Mouse (Mus musculus) duodenum, adult 2 months (tissue): ENCODE data around the gene Gm9945. TPM values are rescaled to one million over a fixed set of nuclear protein-coding genes. Genes with fewer than 3 reads are reported as not detected.

Source experiments
- polyA plus RNA-seq: library from polyadenylated mRNA; depleted of rRNA; stranded (reverse); fragments of >200 nt; gene quantifications from 2 replicates; pipeline ENCODE4 v1.2.3, GENCODE M21; 2012; ENCODE audit warnings: low replicate concordance; rRNA removed

Gm9945 gene
- polyA plus RNA-seq, result not detected in 2 replicates

GRCm38 (mm10) chr11:53479783-53480301, at the start of gene Gm9945, which contains the start of gene Sowaha:
TSS of gene Gm9945 (plus strand) at chr11:53480166.
TSS of gene Sowaha (minus strand) at chr11:53480274.

GRCm38 (mm10) chr11:53430670-53431346, 49.2 kb upstream of the Gm9945 start, which contains the start of the genes Uqcrq and Gdf9:
TSS of gene Uqcrq (minus strand) at chr11:53430831.
TSS of gene Gdf9 (plus strand) at chr11:53431023.

GRCm38 (mm10) chr11:53456474-53457371, 23.2 kb upstream of the Gm9945 start, which contains the start of the genes Gm10447 and Shroom1:
TSS of gene Gm10447 (minus strand) at chr11:53457110.
TSS of gene Shroom1 (plus strand) at chr11:53457205.

GRCm38 (mm10) chr11:53469968-53470695, 9.8 kb upstream of the Gm9945 start, which contains the start of gene Gm9837:
TSS of gene Gm9837 (minus strand) at chr11:53470479.

GRCm38 (mm10) chr11:53519207-53520121, 39.5 kb downstream of the Gm9945 start, which contains the start of gene Sept8:
TSS of gene Sept8 (plus strand) at chr11:53519257.

Other genes starting within 250 kb of the Gm9945 start
- gene Hspa4, start 179.7 kb upstream of the Gm9945 start, polyA plus RNA-seq, result 21.1 and 23.7 TPM in 2 replicates
- gene Zcchc10, start 155.5 kb upstream of the Gm9945 start, polyA plus RNA-seq, result 2.9 and 3.1 TPM in 2 replicates
- gene Aff4, start 129.3 kb upstream of the Gm9945 start, polyA plus RNA-seq, result 2.2 and 2.9 TPM in 2 replicates
- gene Leap2, start 57.0 kb upstream of the Gm9945 start, polyA plus RNA-seq, result 68.8 and 208 TPM in 2 replicates
- 990 and 1,353 TPM in 2 replicates for gene Uqcrq, start 49.3 kb upstream of the Gm9945 start, polyA plus RNA-seq
- gene Gdf9, start 49.1 kb upstream of the Gm9945 start, polyA plus RNA-seq, result 0.57 and 1.0 TPM in 2 replicates
- 0.06 and 0.16 TPM in 2 replicates for gene Gm10447, start 23.1 kb upstream of the Gm9945 start, polyA plus RNA-seq
- gene Shroom1, start 23.0 kb upstream of the Gm9945 start, polyA plus RNA-seq, result 4.0 and 5.3 TPM in 2 replicates
- gene Gm9837, start 9.7 kb upstream of the Gm9945 start, polyA plus RNA-seq, result not detected in 2 replicates
- 10.5 and 34.0 TPM in 2 replicates for gene Sowaha, start 108 bp downstream of the Gm9945 start, polyA plus RNA-seq
- 5.4 and 13.0 TPM in 2 replicates for gene Sept8, start 39.1 kb downstream of the Gm9945 start, polyA plus RNA-seq
- 0.30 and 0.69 TPM in 2 replicates for gene Kif3a, start 87.2 kb downstream of the Gm9945 start, polyA plus RNA-seq
- gene Il4, start 138.5 kb downstream of the Gm9945 start, polyA plus RNA-seq, result 0.39 TPM in 1 of 2 replicates, not detected in the other
- gene Il13, start 154.5 kb downstream of the Gm9945 start, polyA plus RNA-seq, result not detected in 2 replicates
- 1.8 and 2.0 TPM in 2 replicates for gene Rad50, start 227.2 kb downstream of the Gm9945 start, polyA plus RNA-seq
- gene Il5, start 240.6 kb downstream of the Gm9945 start, polyA plus RNA-seq, result not detected in 2 replicates